Mouse (Mus musculus) ES-E14 (cell line): ENCODE results near the gene Slc9a2.

Experiments
- CHD2 ChIP-seq: IDR thresholded peaks from 2 replicates; pipeline ENCODE4 v1.6.1; 2014; ENCODE audit warnings: mild to moderate bottlenecking, low read depth, low read length, inconsistent platforms
- ZNF384 ChIP-seq: IDR thresholded peaks from 2 replicates; pipeline ENCODE4 v1.6.1; 2012; ENCODE audit warnings: low read depth, low read length, inconsistent platforms

GRCm38 (mm10) chr1:40815071-40815845 lies 134.9 kb downstream of the Slc9a2 start:
- TF ChIP-seq ZNF384 (no peak), CHD2 (no peak)
